Mouse (Mus musculus) Muller cell, postnatal 12 days (primary cell): ENCODE measurements around the gene Frem2.

Source experiments
- DNase-seq: peaks from one replicate; pipeline ENCODE4 v3.0.0-alpha.2; 2015; ENCODE audit errors: inconsistent ontology term

Frem2 gene

DNA sequence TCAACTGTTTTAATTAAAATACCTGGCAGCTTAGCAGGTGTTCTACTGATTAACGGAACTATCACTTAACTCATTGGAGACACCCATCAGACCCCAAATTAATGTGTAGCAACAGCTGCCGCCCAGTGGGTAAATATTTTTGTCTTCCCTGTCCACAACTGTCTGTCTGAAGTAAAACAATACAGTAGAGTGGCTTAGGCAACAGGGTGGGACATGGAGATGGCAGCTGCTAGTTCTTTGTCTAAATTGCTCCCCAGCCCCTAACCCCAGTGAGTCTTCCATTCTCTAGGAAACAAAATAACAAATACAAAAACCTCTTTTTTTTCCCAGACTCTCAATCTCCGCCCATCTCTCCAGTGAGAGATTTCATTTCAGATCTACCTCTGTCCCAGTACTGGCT lies 36.2 kb downstream of the Frem2 start:
- no peak for DNase-seq

DNA sequence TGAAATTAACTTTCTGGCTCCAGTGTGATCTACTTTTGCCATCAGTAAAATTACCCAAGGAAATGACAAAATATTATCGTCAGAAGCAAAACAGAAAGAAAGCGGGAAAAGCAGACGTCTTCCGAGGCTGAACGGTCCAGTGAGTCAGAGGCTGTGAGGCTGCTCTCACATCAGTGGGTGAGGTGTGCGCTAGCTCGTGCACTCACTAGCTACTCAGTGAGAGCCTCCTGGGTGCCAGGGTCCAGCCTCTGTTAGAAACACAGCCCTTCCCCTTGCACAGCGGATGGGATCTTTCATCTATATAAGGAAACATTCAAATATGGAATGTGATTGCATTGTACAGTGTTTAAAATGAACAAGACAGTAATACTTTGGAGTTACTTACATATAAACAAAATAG lies 36.8 kb downstream of the Frem2 start:
- DNase-seq: no peak

DNA sequence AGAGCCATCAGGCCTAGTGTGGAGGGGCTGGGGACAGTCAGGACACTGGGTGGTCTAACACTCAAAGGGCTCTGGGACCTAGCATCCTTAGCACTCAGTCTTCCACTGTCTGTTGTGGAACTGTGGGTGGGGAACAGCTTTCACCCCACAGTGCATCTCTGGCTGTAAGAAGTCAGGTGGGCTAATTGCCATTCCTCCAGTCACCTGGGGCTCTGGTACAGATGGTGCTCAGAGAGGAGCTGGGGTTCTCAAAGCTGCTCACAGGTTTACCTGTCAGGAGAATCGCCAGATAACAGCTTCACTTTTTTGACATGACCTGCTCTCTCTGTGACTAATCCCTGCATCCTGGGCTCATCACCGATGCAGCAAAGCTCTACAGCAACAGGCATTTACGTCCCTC lies 46.0 kb downstream of the Frem2 start:
- no peak for DNase-seq

DNA sequence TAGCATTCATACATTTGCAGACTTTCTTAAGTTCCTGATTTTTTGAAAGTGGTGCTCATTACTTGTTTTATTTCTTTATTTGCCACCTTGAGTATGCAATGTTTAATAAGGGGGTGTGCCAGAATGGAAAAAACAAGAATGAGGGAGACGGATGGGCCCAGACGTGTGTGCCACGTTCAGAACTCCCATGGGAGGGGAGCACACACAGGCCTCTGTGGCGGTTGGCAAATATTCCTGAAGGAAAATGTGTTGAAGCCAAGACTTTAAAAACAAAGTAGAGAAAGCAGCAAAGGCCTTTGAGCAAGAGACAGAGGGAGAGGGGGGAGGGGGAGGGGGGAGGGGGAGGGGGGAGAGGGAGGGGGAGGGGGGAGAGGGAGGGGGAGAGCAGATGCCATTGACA lies 47.3 kb downstream of the Frem2 start:
- DNase-seq: no peak

DNA sequence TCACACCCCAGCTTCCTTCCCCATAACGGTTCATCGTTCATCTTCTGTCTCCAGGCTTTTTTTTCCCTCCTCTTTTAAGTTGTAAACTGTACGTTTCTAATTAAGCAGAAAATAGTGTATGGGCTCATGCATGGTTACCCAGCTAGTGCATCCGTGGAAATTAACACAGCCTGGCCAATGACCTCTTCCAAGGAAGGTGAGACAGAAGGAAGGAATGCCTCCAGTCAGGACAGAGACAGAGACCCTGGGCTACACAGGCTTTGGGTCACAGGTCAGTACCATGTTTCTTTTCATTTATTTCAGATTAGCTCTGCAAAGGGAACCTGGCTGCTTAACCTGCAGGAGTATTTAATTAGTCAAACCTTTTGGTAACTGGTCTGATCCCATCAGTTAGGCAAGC lies 57.0 kb downstream of the Frem2 start:
- no peak for DNase-seq

DNA sequence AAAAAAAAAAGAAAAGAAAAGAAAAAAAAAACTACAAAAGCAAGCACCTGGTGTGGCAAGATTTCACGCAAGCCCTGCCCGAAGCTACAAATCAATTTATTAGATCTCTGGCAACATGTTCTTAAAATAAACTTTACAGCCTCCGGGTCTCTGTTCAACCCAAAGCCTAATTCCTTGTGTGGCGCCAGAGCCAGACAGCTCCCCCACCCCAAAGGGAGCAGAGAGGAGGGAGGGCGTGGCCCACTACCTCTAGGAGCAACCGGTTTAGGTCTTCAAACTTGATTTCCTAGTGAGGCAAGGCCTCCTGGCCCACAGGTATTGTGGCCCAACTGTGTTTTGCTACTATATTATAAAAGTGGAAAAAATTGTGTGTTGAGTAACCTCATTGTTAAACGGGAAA lies 57.8 kb downstream of the Frem2 start:
- no peak for DNase-seq

DNA sequence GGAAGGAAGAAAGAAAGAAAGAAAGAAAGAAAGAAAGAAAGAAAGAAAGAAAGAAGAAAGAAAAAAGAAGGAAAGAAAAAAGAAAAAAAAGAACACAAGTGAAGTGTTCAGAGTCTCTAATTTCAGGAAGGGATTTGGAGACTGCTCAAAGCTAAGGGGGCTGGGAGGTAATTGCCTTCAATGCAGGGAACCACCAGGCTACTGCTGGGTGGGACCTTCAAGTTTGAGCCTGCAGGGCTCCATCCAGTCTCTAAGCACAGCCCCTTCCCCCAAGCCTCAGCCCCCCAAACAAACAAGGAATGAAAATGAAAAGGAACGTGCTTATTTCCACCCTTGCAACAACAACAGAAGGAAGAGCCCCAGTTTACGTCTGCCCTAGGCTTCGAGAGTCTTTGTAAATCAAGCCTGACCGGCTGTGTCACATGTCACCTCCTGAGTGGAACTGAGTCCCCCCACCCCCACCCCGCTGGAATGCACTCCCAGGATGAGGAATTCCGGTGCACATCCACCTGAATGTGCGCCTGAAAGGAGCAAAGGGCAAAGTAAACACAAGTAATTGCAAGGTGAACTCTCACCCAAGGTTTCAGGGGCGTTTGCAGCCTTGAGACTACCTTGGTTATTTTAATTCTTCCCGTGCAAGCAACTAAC lies 58.9 kb downstream of the Frem2 start:
- no peak for DNase-seq

DNA sequence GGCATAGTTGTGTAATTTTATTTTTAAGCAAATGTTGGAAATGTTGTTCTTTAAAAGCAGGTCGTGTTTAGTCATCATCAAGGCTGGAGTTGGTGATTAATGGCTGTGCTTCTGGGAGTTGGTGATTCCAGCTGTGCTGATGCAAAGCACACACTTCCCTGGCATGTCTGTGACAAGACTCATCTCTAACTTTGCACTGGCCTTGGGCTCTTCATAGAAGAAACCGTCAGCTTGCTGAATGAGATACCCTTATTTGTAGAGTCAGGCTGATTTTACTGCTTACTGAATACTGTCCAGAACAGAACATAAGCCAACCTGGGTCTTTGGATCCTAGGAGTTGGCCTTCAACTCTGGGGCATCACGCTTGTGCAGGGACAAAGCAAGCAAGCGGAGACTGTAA lies 62.7 kb downstream of the Frem2 start:
- DNase-seq: no peak

DNA sequence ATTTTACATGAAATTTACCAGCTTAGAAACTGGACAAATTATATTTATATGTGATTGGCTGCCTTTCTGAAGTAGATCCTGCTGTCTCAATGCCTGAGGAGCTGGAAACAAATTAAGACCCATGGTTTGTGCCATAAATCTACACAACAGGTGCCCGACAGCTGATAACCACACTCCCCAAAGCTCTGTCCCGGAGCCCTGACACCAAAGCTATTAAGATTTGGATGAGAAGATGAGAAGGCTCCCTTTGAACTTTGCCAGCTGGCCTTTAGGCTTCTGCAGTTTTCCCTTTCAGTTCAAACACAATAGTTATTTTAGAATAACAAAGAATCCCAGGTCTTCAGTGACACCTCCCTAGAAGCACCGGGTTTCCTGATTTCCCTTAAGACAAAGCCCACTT lies 63.4 kb downstream of the Frem2 start:
- DNase-seq: no peak

DNA sequence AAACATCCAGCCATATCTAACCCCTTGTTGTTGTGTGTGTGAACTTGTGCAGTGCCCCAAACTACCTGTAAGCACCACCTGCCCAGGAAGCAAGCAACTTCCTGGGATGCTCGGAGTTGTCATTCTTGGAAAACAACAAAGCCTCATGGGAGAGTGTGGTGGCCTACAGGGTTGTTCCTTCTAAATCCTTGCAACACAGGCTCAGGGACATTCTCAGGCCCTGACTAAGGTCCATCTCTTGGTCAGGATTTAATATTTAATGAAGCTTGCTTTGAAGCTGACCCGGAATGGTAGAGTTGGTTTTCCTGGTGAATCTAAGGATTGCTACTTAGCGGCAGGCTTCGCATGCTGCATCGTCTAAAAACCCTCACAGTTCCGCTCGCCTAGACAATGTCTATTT lies 65.1 kb downstream of the Frem2 start:
- DNase-seq: no peak

DNA sequence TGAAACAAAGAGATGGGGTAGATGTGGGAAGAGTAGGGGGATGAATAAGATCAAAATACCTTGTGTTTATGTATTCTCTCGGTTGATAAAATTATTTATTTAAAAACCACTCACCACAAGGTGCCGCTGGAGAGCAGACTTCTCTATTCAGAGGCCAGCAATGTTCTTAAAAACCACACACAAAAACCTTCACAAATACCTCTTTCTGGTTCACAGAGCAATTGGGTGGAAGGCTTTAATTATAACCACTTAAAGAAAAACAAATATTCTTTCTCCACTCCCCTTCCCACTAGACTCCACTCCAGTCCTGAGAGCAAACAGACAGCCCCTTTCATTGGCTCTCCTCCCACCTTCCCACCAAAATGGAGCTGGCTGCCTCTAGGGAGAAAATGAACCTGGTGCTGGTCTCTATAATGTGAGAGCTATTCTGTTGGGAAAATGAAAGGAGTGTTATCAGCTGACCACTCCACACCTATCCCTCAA lies 67.0 kb downstream of the Frem2 start:
- peak; percentile 70 for DNase-seq

DNA sequence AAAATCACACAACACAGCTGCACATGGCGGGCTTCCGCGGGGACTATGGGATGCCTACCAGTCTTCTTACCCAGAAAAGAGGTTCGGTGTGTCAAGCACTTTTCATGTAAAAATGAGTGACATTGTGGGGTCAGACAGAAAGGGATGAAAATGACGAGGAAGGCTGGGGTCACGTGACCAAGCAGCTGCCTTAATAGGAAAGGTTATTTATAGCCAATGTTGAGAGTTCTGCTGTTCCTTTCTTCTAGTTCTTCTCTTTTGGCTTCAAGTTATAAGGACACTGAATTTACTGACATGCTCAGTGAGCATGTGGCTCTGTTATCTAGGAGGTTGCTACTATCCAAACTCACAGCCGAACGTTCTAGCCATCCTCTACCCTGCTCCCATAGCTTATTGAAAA lies 73.9 kb downstream of the Frem2 start:
- no peak for DNase-seq

DNA sequence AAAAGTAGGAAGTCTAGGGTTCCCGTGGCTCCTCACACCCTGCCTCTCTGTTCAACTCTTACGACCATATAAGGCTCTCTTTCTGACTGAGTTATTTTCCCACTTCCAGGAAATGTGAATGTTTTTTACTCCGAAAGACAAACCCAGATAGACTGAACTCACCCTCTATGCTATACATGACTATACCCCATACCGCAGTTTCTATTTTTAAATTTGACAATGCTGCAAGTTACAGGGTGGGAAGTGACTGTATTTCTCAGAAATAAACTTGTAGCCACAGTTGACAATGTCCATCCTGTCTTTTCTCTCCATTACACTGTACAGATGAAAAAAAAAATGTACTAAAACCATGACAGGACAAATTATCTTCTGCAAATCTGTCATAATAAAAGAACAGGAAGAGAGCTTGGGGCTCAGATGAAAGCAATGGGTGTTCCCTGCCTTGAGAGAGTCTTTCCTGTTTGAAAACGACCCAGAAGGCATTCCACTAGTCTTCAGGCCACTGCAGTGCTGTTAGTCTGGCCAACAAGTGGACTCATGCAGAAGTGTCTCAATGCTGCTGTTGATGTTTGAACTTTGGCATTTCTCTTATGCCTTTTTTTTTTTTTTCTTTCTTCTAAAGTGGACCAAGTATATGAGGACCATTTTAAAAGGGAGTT lies 76.4 kb downstream of the Frem2 start:
- DNase-seq: no peak

DNA sequence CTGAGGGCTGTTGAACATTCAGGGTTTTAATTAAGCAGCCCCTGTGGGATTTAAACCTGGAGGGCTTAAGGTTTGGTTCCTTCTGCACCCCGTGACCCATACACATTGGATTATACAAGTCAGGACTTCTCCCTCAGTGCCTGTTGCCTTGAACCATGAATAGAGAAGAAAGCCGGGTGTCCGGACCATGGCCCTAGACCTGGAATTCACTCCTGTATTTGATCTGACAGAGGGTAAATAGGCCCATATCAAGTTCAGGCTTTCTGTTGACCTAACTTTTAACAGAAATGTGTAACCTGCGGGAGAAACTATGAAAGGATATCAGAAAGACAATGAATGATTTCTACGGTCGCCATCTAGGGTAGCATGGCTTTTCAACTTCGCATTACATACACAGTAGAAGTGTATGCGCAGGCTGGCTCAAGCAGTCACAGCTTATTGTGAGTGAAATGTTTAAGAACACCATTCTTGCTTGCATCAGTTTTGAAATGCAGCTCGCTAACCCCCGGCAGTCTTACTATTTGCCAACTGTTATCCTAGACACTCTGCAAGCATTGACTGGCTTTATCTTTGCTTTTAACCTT lies 77.9 kb downstream of the Frem2 start:
- no peak for DNase-seq

DNA sequence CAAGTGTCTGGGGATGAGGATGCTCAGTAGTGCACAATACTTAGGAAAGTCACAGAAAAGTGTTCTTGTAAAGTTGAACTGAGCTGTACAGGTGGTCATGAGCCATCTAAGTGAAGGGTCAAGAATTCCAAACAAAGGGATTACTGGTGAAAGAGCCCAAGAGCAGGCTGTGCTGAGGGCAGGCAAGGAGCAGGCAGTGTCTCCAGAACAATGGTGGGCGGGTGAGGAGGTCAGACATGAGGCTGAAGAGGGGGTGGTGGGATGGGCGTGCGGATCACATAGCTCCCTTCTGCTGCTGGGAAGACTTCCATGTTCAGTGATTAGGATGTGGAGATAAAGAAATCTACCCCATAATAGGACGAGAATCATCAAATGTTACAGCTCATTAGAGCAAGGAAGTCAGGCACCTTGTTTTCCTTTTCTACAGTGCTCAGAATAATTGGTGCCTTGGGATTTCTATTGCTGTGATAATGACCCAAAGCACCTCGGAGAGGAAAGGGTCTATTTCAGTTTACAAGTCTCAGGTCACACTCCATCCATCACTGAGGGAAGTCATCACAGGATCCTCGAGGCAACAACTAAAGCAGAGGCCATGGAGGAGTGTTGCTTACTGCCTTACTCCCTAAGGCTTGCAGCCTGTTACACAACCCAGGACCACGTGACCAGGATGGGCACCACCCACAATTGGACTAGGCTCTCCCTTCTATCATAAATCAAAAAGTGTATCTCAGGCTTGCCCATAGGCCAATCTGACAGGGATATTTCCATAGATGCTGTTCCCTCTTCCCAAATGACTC lies 80.6 kb downstream of the Frem2 start:
- DNase-seq: no peak

DNA sequence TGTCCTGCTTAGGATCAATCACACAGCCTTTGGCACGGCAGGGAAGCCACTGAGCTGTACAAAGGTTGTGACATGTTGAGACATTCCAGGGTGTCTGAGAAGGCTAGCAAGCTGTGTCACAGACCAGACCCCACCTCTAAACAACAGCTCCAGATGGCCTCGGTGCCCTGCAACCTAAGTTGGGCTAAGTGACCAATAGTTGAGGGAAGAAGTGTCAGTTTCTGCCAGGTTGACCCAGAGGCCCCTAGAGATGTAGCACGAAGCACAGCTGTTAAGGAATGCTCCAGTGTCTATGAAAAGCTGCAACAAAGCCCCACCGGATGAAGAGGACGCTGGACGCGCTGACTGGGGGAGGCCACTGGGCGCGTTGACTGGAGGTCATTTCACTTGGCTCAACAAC lies 83.0 kb downstream of the Frem2 start:
- DNase-seq: no peak

DNA sequence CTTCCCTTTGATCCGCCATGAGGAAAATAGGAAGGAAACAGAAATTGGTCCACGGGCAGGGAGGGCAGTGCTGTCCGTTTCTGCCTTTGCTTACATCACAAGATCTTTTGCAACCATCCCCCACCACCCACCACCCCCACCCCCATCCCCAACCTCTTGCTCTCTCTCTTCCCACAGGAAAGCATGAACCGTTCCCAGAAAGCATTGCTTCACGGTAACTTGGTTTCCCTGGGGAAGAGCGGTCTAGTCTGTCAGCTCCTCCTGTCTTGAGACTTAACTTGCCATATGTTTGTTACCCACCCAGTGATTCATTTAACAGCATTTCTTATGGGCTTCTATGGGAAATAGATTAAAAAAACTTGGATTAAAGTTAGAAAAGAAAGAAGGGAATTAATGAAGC lies 85.5 kb downstream of the Frem2 start:
- DNase-seq: no peak

DNA sequence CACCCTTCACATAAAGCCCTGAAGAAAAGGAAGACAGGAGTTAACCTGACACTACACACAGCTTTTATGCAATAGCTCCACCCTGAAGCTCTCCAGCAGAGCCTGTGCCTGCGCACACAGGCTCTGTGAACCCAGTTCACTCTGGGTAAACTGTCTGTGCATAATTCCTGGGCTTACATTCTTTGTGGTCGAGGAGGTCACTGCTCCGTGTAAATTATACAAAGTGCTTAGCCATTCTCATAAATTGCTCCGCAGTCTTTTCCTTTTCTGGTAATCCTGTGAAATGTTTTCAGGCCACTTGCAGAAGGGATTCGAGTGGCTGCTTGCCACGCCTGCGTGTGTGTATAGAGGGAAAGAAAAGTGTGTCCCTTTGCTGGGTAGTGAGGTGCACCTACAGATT lies 92.6 kb downstream of the Frem2 start:
- peak; percentile 80 for DNase-seq

DNA sequence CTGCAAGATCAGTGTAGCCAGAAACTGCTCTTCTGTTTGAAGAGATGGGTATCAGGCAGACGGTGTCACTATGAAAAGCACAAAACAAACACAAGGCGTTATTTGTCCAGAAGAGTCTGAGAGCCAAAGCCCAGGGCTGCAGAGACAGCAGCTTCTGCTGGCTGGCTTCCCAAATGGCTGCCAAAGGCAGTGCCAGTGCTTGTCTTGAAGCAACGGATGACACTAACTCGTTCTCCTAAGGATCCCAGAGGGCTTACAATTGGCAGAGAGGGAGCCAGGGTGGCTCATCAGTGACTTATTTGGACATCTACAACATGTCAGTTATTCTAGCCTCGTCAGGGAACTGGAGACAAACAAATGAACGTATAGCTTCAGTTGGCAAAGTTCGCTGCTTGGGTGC lies 93.4 kb downstream of the Frem2 start:
- peak; percentile 67 for DNase-seq

DNA sequence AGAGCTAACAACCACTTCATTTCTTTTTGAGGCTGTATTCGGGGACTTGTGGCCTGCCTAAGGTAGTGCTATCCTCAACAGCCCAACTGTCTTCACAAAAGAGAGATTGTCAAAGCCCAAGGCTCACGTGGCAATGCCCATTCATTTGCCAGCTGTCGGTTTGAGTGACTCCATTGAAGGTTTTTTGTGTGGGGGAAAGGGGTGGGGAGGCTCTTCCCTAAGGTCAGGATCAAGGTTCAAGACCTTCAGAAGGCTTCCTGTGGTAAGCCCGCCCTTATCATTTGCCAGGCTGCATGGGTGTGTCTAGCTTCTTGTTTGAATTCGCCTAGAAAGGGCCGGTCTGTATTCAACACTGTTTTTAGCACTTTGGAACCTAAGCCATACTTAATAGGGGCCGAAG lies 95.3 kb downstream of the Frem2 start:
- no peak for DNase-seq

DNA sequence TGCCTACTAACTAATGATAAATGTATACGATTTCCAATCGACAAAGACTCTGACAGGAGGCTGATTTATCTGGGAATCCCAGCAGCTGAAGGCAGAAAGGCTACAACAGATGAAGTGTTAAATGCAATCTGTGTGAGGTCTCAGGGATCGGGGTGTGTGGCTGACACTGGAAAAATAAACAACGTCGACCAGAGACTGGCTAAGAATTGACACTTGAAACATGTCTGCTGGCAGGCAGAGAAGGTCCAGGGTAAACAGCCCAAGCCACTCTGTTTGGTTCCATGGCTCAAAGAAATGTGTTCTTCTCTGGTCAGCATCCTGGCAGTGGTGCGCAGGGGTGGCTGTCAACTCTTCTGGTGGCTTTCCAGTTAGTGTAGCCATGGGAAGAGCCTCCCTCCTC lies 98.1 kb downstream of the Frem2 start:
- no peak for DNase-seq

DNA sequence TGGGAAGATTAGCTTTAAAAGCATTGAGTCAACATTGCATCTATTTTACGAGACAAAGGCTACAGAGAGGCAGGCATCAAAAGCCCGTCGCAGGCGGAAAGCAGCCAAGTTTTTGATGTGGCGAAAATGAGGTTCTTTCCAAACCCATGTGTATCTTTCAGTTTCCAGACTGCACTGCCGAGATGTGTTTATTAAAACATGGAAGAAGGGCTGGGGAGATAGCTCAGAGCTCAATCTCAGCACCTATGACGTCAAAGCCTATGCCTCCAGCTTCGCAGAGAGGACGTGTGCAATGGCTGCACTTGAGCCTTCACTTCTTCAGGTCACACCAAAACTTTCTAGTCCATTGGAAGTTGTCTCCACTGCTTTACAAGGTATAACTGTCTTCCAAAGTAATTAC lies 98.9 kb downstream of the Frem2 start:
- no peak for DNase-seq
